18 mouse cellular contexts compared by ENCODE assay signal in the genomic region with DNA sequence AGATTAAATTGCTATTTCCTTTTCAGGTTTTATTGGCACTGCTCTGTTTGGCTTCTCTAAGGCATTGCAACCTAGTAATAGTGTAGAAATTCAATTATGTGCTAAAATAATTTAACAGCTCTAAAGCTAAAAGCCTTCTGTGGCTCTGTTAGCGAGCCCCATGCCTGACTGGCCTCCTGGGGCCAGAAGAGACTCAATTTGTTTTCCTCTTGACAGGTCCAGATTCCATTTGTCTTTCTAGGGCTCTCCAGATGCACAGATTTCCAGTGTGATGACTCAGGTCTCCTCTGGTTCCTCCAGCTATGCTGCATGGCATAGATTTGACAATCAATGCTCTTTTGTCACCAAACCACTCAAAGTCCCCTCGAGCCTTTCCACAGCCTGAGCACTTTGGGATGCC. TPM values are rescaled to one million over a fixed set of nuclear protein-coding genes. Genes with fewer than 3 reads are reported as not detected.
"Had no signal": no experiment of that assay in that cellular context is flagged by ENCODE, and none has a peak within 500 bp of the region (broad histone marks: within the 10 kb centered on the region; RNA-seq: fewer than 3 reads in every experiment).

No protein-coding gene starts in this region.

- H3K36me3 ChIP-seq: kidney, embryonic 15.5 days; limb, embryonic 15.5 days; liver, embryonic 12.5 days; midbrain, embryonic 12.5 days; stomach, embryonic 15.5 days had no signal

- H3K27ac ChIP-seq: kidney, embryonic 15.5 days; limb, embryonic 15.5 days; liver, embryonic 12.5 days; midbrain, embryonic 12.5 days; stomach, embryonic 15.5 days had no signal

- H3K4me3 ChIP-seq: kidney, embryonic 15.5 days; limb, embryonic 15.5 days; liver, embryonic 12.5 days; midbrain, embryonic 12.5 days; stomach, embryonic 15.5 days had no signal

- H3K4me2 ChIP-seq: kidney, embryonic 15.5 days; limb, embryonic 15.5 days; liver, embryonic 12.5 days; lung, embryonic 14.5 days; midbrain, embryonic 12.5 days; stomach, embryonic 15.5 days had no signal

- ATAC-seq: liver, embryonic 12.5 days; midbrain, embryonic 16.5 days had no signal

- DNase-seq: kidney, postnatal 25 days; layer of hippocampus, adult 9-11 months; layer of hippocampus, postnatal 36 days; lung, embryonic 14.5 days; lung, postnatal 10 days; lung, postnatal 4 days; thymus, postnatal 36 days had no signal

- H3K27me3 ChIP-seq: kidney, embryonic 15.5 days; limb, embryonic 15.5 days; liver, embryonic 12.5 days had no signal

- H3K4me1 ChIP-seq: liver, embryonic 12.5 days; midbrain, embryonic 12.5 days; stomach, embryonic 15.5 days had no signal

- H3K9me3 ChIP-seq: kidney, embryonic 15.5 days; limb, embryonic 15.5 days; liver, embryonic 12.5 days; midbrain, embryonic 12.5 days; stomach, embryonic 15.5 days had no signal

- H3K9ac ChIP-seq: kidney, embryonic 15.5 days; limb, embryonic 15.5 days; liver, embryonic 12.5 days; lung, embryonic 14.5 days; midbrain, embryonic 12.5 days; stomach, embryonic 15.5 days had no signal

RNA-seq across cellular contexts. Expression of a gene that starts 38.4 kb away (rescaled TPM):
- total RNA-seq: megakaryocyte, adult 5-6 weeks had no signal
- polyA plus RNA-seq: kidney, embryonic 15.5 days; limb, embryonic 11.5 days; limb, embryonic 15.5 days; liver, embryonic 12.5 days; liver, embryonic 16.5 days; lung, embryonic 14.5 days; midbrain, embryonic 12.5 days; spleen, adult 2 months; stomach, embryonic 15.5 days; thymus, postnatal 0 days had no signal
